Mouse (Mus musculus) retina, embryonic 14.5 days (tissue): ENCODE data around the gene Tmem248.
A peak's percentile ranks its signal among the peaks of the same experiment; 100 is the strongest.

Experiments used
- DNase-seq: peaks from one replicate; pipeline ENCODE4 v3.0.0-alpha.2; 2015; ENCODE audit warnings: low spot score

The Tmem248 gene

GRCm38 (mm10) chr5:130203948-130204347 lies 12.9 kb upstream of the Tmem248 start:
- no peak for DNase-seq

DNA sequence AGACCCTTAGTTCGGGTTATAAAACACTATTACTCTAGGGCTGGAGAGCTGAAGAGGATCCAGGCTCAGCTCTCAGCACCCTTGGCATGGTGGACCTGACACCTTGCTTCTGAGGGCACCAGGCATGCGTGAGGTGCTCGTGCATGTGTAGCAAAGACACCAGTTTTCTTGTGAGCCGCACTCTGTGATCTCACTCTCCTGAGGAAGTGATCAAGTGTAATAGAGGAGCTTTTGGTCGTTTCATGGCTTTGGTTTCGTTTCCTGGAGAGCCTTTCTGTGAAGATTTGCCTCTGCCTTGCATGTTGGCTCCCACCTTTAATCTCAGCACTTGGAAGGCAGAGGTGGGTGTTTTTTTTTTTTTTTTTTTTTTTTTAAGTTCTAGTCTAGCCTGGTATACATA lies 12.3 kb upstream of the Tmem248 start:
- DNase-seq: no peak

DNA sequence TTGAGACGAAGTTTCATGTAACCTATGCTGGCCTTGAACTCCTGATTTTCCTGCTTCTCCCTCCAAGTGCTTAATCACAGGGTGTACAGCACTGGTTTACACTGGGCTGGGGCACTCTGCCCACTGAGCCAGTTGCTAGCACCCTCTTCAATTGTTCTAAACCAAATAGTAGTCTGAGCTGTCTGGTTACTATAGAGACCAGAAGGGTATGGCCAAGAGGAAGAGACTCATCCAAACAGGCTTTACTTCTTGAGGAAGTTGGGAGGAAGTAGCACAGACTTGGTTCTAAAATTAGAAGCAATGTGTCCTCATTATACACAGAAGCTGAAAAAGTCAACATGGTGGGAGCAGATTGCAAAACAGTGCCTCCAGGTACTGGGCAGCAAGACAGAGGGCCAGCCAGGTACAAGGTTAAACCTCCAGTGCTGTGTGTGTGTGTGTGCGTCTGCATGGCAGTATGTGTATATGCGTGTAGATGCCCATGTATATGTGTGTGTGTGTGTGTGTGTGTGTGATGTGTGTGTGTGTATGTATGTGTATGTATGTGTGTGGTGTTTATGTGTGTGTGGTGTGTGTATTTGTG lies 11.3 kb upstream of the Tmem248 start:
- DNase-seq: no peak

DNA sequence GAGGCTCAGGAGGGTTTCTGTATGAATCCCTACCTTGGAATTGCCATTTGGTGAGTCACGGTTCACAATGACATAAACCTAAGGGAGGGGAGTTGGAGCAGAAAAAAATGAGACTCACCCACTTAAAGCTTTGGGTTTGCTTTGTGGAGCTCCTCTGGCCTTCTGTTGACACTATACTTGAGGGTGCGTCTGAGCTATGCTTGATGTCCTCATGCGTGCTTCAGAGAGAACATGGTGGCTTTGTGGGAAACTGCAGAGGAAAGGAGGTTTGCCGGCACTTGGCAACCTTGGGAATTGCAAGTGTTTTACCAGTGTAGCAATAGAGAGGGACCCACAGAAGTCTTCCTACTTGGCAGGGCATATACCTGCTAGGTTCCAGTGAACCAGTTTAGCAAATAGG lies 9.6 kb upstream of the Tmem248 start:
- no peak for DNase-seq

GRCm38 (mm10) chr5:130212956-130213355 lies 3.9 kb upstream of the Tmem248 start:
- DNase-seq: no peak

GRCm38 (mm10) chr5:130217406-130217805 lies 525 bp downstream of the Tmem248 start:
- DNase-seq: no peak

- no peak for DNase-seq
Observed at GRCm38 (mm10) chr5:130218336-130218735, 1.5 kb downstream of the Tmem248 start.

DNA sequence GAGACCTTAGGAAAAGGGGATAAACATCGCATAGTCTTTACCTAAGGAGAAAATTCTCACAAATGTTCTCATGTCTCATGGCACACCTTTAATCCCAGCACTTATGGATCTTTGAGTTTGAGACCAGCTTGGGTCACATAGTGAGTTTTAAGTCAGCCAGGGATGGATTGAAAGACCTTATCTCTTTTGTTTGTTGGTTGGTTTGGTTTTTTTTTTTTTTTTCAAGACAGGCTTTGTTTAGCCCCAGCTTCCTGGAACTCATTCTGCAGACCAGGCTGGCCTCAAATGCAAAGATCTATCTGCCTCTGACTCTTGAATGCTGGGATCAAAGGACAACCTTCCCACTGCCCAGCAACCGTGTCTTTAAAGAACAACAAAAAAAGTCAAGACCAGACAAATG lies 4.4 kb downstream of the Tmem248 start:
- DNase-seq: peak; percentile 2

DNA sequence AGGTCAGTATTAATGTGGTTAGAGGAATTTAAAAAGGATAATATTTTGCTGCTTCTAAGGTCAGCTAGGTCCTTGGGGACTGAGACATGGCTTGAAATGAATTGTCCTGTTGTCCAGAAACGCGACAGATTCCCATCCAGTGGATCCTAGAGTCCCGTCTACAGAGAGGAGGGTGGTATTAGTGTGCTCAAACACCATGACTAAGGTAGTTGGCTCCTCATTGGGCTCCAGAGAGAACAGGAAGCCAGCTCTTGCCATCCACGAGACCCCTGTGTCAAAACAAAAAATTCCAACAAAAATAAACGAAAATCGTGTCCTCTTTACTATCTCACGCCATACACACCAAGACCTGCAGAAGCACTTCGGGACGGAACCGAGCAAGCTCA lies 4.9 kb downstream of the Tmem248 start:
- DNase-seq: no peak

GRCm38 (mm10) chr5:130222146-130223004 lies 5.5 kb downstream of the Tmem248 start:
- DNase-seq: peak; percentile 91

GRCm38 (mm10) chr5:130226790-130227189 lies 9.9 kb downstream of the Tmem248 start:
- no peak for DNase-seq

GRCm38 (mm10) chr5:130228120-130228519 lies 11.2 kb downstream of the Tmem248 start:
- DNase-seq: no peak

DNA sequence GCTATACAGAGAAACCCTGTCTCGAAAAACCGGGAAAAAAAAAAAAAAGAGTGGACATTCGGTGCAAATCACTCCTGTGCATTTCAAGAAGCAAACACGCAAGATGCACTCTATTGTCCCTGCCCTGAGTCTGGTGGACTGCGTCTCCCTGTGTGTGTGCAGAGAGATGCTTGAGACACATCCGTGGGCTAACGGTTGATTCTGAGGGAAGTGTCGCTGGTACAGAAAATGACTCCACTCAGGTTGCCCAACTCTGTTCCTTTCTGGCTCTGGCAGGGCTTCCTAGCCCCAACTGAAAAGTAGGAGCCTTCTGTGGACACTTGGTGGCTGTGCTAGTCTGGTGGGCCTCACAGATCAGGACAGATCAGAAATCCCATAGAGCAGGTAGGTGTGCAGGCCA lies 19.4 kb downstream of the Tmem248 start:
- DNase-seq: no peak

- DNase-seq: no peak
Observed at GRCm38 (mm10) chr5:130239236-130239635, 22.4 kb downstream of the Tmem248 start.

GRCm38 (mm10) chr5:130239856-130240255 lies 23.0 kb downstream of the Tmem248 start:
- no peak for DNase-seq

DNA sequence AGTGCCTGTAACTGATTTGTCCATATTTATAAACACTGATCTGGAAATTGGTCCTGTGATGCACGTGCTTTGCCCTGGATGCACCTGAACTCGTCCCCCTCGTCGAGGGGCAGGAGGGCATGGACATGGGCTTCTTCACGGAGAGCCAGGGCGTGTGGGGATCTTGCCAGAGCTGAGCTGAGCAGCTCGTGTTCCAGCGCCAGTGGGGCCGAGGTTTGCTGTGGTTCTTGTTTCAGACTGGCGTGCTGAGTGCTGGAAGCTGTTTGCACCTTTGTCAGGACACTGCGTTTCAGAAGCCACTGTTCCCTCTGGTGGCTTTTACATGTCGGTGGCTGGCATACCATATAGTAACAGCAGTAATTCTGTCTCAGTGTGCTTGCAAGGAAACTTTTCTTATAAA lies 24.5 kb downstream of the Tmem248 start:
- DNase-seq: no peak

DNA sequence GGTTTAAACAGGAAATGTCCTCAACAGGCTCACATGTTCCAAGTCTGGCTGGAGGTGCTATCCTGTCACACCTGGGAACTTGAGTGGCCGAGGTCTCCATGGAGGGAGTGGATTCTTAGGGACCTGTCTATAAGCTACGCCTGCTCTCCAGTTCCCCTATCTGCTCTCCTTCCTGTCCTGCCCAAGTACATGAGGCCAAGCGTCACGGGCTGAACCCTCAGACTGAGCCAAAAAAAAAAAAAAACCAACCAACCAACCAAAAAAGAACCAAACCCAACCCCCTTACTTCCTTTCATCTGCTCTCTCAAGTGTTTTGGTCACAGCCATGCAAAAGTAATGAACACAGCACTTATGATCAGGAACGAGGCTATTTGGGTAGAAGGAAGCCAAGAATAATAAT lies 30.9 kb downstream of the Tmem248 start:
- DNase-seq: no peak

DNA sequence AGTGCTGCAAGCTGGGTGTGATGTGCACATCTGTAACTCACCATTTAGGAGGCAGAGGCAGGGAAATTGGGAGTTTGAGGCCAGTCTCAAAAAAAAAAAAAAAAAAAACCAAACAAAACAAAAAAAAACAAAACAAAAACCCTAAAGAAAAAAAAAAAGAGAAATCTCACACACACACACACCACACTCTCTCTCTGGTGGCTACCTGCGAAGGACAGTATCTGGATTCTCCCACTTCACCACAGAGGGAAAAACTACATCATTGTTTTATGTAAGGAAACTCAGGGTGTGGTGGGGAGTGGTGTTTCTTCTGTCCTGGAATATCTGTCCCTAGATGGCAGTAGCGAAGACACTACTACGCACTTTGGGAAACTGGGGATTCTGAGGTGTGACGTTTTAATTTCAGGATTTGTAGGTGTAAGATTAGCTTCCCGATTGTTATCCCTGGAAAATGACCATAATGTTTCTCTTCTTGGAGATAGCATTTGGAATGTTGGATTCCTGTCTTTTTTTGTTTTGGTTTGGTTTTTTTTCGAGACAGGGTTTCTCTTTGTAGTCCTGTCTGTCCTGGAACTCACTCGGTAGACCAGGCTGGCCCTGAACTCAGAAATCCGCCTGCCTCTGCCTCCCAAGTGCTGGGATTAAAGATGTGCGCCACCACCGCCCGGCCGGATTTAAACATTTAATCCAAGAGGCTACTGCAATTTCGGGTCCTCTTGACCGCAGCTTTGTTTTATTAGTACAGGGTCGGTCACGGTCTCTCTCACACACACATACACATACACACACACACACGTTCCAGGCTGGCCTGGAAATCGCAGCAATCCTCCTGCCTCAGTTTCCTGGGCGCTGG lies 37.5 kb downstream of the Tmem248 start:
- peak; percentile 54 for DNase-seq

- peak; percentile 100 for DNase-seq
Observed at GRCm38 (mm10) chr5:130255017-130255720, 38.3 kb downstream of the Tmem248 start, which contains the start of the genes Sbds and Tyw1. Gene Sbds (minus strand): TSS chr5:130255530. Gene Tyw1 (plus strand): TSS chr5:130255619.

DNA sequence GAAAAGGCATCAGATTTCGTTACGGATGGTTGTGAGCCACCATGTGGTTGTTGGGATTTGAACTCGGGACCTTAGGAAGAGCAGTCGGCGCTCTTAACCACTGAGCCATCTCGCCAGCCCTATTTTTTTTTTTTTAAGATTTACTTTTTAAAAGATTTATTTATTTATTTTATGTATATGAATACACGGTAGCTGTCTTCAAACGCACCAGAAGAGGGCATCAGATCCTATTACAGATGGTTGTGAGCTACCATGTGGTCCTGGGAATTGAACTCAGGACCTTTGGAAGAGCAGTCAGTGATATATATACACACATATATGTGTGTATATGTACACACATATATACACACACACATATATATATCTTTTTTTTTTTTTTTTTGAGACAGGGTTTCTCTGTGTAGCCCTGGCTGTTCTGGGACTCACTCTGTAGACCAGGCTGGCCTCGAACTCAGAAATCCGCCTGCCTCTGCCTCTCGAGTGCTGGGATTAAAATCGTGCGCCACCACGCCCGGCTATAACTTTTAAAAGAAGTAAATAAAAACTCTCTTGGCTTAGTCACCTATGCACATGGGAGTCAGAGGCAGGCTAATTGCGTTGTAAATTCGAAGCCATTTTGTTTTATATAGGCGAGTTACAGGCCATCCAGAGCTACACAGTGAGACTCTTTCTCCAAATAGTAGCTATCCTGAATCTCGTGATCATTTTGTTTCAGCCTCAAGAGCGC lies 39.1 kb downstream of the Tmem248 start:
- DNase-seq: peak; percentile 24

- DNase-seq: peak; percentile 97
Observed at GRCm38 (mm10) chr5:130256678-130257271, 39.9 kb downstream of the Tmem248 start.
